Mouse (Mus musculus): ENCODE measurements around the gene Snx30. TPM values are rescaled to one million over a fixed set of nuclear protein-coding genes. Genes with fewer than 3 reads are reported as not detected.

Snx30 gene
- total and polyA plus RNA-seq, 3 experiments, result 0.90 to 6.6 (median 5.3) TPM

- DNase-seq, result no peak
Observed at GRCm38 (mm10) chr4:59902547-59902946, 96.9 kb downstream of the Snx30 start.

GRCm38 (mm10) chr4:59907092-59907491 lies 101.5 kb downstream of the Snx30 start:
- DNase-seq, result no peak

- peak; percentile 25 for DNase-seq
Observed at GRCm38 (mm10) chr4:59907657-59908230, 102.1 kb downstream of the Snx30 start.

- DNase-seq, result no peak
Observed at GRCm38 (mm10) chr4:59908785-59909184, 103.1 kb downstream of the Snx30 start.

- no peak for DNase-seq
Observed at GRCm38 (mm10) chr4:59914608-59915403, 109.2 kb downstream of the Snx30 start, which contains the start of gene Slc46a2. Gene Slc46a2, minus strand, starts transcription at chr4:59915056.

GRCm38 (mm10) chr4:59917966-59918365 lies 112.3 kb downstream of the Snx30 start:
- no peak for DNase-seq

- no peak for DNase-seq
Observed at GRCm38 (mm10) chr4:59925082-59925481, 119.4 kb downstream of the Snx30 start.

GRCm38 (mm10) chr4:59927666-59928065 lies 122.0 kb downstream of the Snx30 start:
- no peak for DNase-seq

- peak; percentile 55 for DNase-seq
Observed at GRCm38 (mm10) chr4:59928347-59928746, 122.7 kb downstream of the Snx30 start.

- no peak for DNase-seq
Observed at GRCm38 (mm10) chr4:59932505-59933281, 127.1 kb downstream of the Snx30 start.

- DNase-seq, result no peak
Observed at GRCm38 (mm10) chr4:59937543-59937942, 131.9 kb downstream of the Snx30 start.

Other genes with a start within 250 kb of the Snx30 start
- 100 to 1,000 TPM in 1 of 2 experiments, 10 to 100 TPM in 1; 73.7 to 106 TPM for gene Hsdl2, start 224.3 kb upstream of the Snx30 start, total RNA-seq (2021)
- gene Hsdl2, start 224.3 kb upstream of the Snx30 start, polyA plus RNA-seq (2012; rRNA removed), result 8.7 and 8.9 TPM in 2 replicates
- 10 to 100 TPM; 13.9 to 14.8 TPM for gene E130308A19Rik, start 179.6 kb upstream of the Snx30 start, total RNA-seq (2021)
- gene E130308A19Rik, start 179.6 kb upstream of the Snx30 start, polyA plus RNA-seq (2012; rRNA removed), result 7.7 and 7.8 TPM in 2 replicates
- 10 to 100 TPM; 16.1 to 18.0 TPM for gene Inip, start 4.3 kb upstream of the Snx30 start, total RNA-seq (2021)
- gene Inip, start 4.3 kb upstream of the Snx30 start, polyA plus RNA-seq (2012; rRNA removed), result 5.0 and 6.7 TPM in 2 replicates
- gene Slc46a2, start 109.2 kb downstream of the Snx30 start, total RNA-seq (2021), result not detected
- gene Slc46a2, start 109.2 kb downstream of the Snx30 start, polyA plus RNA-seq (2012; rRNA removed), result not detected in 2 replicates
- not detected for gene Mup4, start 154.9 kb downstream of the Snx30 start, total RNA-seq (2021)
- not detected in 2 replicates for gene Mup4, start 154.9 kb downstream of the Snx30 start, polyA plus RNA-seq (2012; rRNA removed)
- not detected for gene Mup6, start 158.5 kb downstream of the Snx30 start, total RNA-seq (2021)
- gene Mup6, start 158.5 kb downstream of the Snx30 start, polyA plus RNA-seq (2012; rRNA removed), result not detected in 2 replicates